Mouse (Mus musculus): ENCODE results near the gene Gabre. TPM values are rescaled to one million over a fixed set of nuclear protein-coding genes. Genes with fewer than 3 reads are reported as not detected.

Gene Gabre
- polyA plus RNA-seq (2015; fragmentation: Nextera tagmentation; extraction: Ambion mirVana) = 1.1 and 1.2 TPM in 2 replicates

- 14% methylated on average over 32 of the region's 36 CpGs for WGBS
- no peak within 1 kb of the TSS for H3K27ac ChIP-seq (ENCODE audit: low read length)
- H3K4me3 ChIP-seq (ENCODE audit: low read length) = peak within 1 kb of the TSS; percentile 56
- no peaks in the 10 kb centered on the region for H3K27me3 ChIP-seq (replicated peaks; ENCODE audit: control insufficient read depth, insufficient read depth, low read length)
- peak within 1 kb of the TSS; percentile 62 for H3K9ac ChIP-seq (ENCODE audit: low read depth, low read length)
- H3K36me3 ChIP-seq (ENCODE audit: control insufficient read depth, insufficient read depth, low read length) = no peaks in the 10 kb centered on the region
- peak within 1 kb of the TSS; percentile 76 for H3K4me2 ChIP-seq (ENCODE audit: low read depth, low read length)
- H3K9me3 ChIP-seq (ENCODE audit: control insufficient read depth, low read length) = no peaks in the 10 kb centered on the region
- peak; percentile 93 for ATAC-seq
- H3K4me1 ChIP-seq (ENCODE audit: control insufficient read depth, insufficient read depth, low read length) = no peaks in the 10 kb centered on the region
Observed at GRCm38 (mm10) chrX:72274659-72275371, at the start of gene Gabre. Gene Gabre (minus strand): TSS chrX:72274803.

- no peaks in the 10 kb centered on the region for H3K9me3 ChIP-seq (ENCODE audit: control insufficient read depth, low read length)
Observed at GRCm38 (mm10) chrX:72297812-72298211, 23.2 kb upstream of the Gabre start.

GRCm38 (mm10) chrX:72275372-72275663, 715 bp upstream of the Gabre start:
- Histone ChIP-seq H3K27ac (ENCODE audit: low read length) (no peak overlapping the region), H3K4me3 (ENCODE audit: low read length) (peak overlapping the region; percentile 56; the same call in 1 of the 2 replicates), H3K4me1 (ENCODE audit: control insufficient read depth, insufficient read depth, low read length) (no peaks in the 10 kb centered on the region), H3K4me2 (ENCODE audit: low read depth, low read length) (peak overlapping the region; percentile 76; the same call in 1 of the 2 replicates), H3K9me3 (ENCODE audit: control insufficient read depth, low read length) (no peaks in the 10 kb centered on the region), H3K9ac (ENCODE audit: low read depth, low read length) (no peak overlapping the region), H3K36me3 (ENCODE audit: control insufficient read depth, insufficient read depth, low read length) (no peaks in the 10 kb centered on the region), H3K27me3 (replicated peaks; ENCODE audit: control insufficient read depth, insufficient read depth, low read length) (no peaks in the 10 kb centered on the region)
- WGBS = 95% methylated on average over 1 of the region's 1 CpGs
- no peak; the same call in 1 of the 2 replicates for ATAC-seq

More at GRCm38 (mm10) chrX:72297812-72298211, 23.2 kb upstream of the Gabre start:
- ATAC-seq = no peak
- no peaks in the 10 kb centered on the region for H3K36me3 ChIP-seq (ENCODE audit: control insufficient read depth, insufficient read depth, low read length)
- H3K9ac ChIP-seq (ENCODE audit: low read depth, low read length) = no peak overlapping the region
- no peak overlapping the region for H3K4me3 ChIP-seq (ENCODE audit: low read length)
- H3K4me2 ChIP-seq (ENCODE audit: low read depth, low read length) = no peak overlapping the region
- no peaks in the 10 kb centered on the region for H3K27me3 ChIP-seq (replicated peaks; ENCODE audit: control insufficient read depth, insufficient read depth, low read length)
- H3K4me1 ChIP-seq (ENCODE audit: control insufficient read depth, insufficient read depth, low read length) = no peaks in the 10 kb centered on the region
- H3K27ac ChIP-seq (ENCODE audit: low read length) = no peak overlapping the region
- 79% methylated on average over 2 of the region's 2 CpGs for WGBS

GRCm38 (mm10) chrX:72273966-72274658, 491 bp downstream of the Gabre start:
- H3K4me1 ChIP-seq (ENCODE audit: control insufficient read depth, insufficient read depth, low read length) = no peaks in the 10 kb centered on the region
- peak overlapping the region; percentile 76 for H3K4me2 ChIP-seq (ENCODE audit: low read depth, low read length)
- H3K27me3 ChIP-seq (replicated peaks; ENCODE audit: control insufficient read depth, insufficient read depth, low read length) = no peaks in the 10 kb centered on the region
- no peak overlapping the region for H3K27ac ChIP-seq (ENCODE audit: low read length)
- no peaks in the 10 kb centered on the region for H3K36me3 ChIP-seq (ENCODE audit: control insufficient read depth, insufficient read depth, low read length)
- H3K4me3 ChIP-seq (ENCODE audit: low read length) = peak overlapping the region; percentile 56
- H3K9ac ChIP-seq (ENCODE audit: low read depth, low read length) = peak overlapping the region; percentile 62
- ATAC-seq = peak; percentile 78
- WGBS = 27% methylated on average over 26 of the region's 27 CpGs
- H3K9me3 ChIP-seq (ENCODE audit: control insufficient read depth, low read length) = no peaks in the 10 kb centered on the region

GRCm38 (mm10) chrX:72270637-72271036, 4.0 kb downstream of the Gabre start:
- WGBS = 85% methylated on average over 11 of the region's 11 CpGs
- Histone ChIP-seq H3K4me1 (ENCODE audit: control insufficient read depth, insufficient read depth, low read length) (no peaks in the 10 kb centered on the region), H3K36me3 (ENCODE audit: control insufficient read depth, insufficient read depth, low read length) (no peaks in the 10 kb centered on the region), H3K27me3 (replicated peaks; ENCODE audit: control insufficient read depth, insufficient read depth, low read length) (no peaks in the 10 kb centered on the region), H3K4me2 (ENCODE audit: low read depth, low read length) (no peak overlapping the region), H3K9ac (ENCODE audit: low read depth, low read length) (no peak overlapping the region), H3K27ac (ENCODE audit: low read length) (no peak overlapping the region), H3K4me3 (ENCODE audit: low read length) (no peak overlapping the region), H3K9me3 (ENCODE audit: control insufficient read depth, low read length) (no peaks in the 10 kb centered on the region)
- ATAC-seq = no peak

- H3K9me3 ChIP-seq (ENCODE audit: control insufficient read depth, low read length) = no peaks in the 10 kb centered on the region
- WGBS = 79% methylated on average over 2 of the region's 2 CpGs
- H3K9ac ChIP-seq (ENCODE audit: low read depth, low read length) = no peak within 1 kb of the TSS
- H3K27ac ChIP-seq (ENCODE audit: low read length) = no peak within 1 kb of the TSS
- no peaks in the 10 kb centered on the region for H3K27me3 ChIP-seq (replicated peaks; ENCODE audit: control insufficient read depth, insufficient read depth, low read length)
- no peak within 1 kb of the TSS for H3K4me3 ChIP-seq (ENCODE audit: low read length)
- H3K4me2 ChIP-seq (ENCODE audit: low read depth, low read length) = no peak within 1 kb of the TSS
- no peaks in the 10 kb centered on the region for H3K4me1 ChIP-seq (ENCODE audit: control insufficient read depth, insufficient read depth, low read length)
- no peaks in the 10 kb centered on the region for H3K36me3 ChIP-seq (ENCODE audit: control insufficient read depth, insufficient read depth, low read length)
- no peak for ATAC-seq
Observed at GRCm38 (mm10) chrX:72221717-72222116, 52.9 kb downstream of the Gabre start, which contains the start of gene Magea4. Gene Magea4 (plus strand): TSS chrX:72222017.

MicroRNAs within 50 kb of the gene (microRNA counts, 519-probe panel; counts per million panel counts)
- microRNA mmu-miR-224 (1,898 counts per million, percentile 37 among the panel's probes with 10 or more counts), microRNA mmu-miR-452 (333 counts per million, percentile 0 among the panel's probes with 10 or more counts)

Small RNAs within 50 kb of the gene (microRNA-seq; reads per million reads assigned to microRNA genes)
- gene Mir224 (272 reads per million, percentile 61 among the genes with 10 or more reads in this experiment), gene Mir452 (35.5 reads per million, percentile 36 among the genes with 10 or more reads in this experiment)

Other genes starting within 250 kb of the Gabre start
- not detected in 2 replicates for gene Magea4, start 52.8 kb downstream of the Gabre start, polyA plus RNA-seq (2015; fragmentation: Nextera tagmentation; extraction: Ambion mirVana)
- gene Magea10, start 112.1 kb upstream of the Gabre start, polyA plus RNA-seq (2015; fragmentation: Nextera tagmentation; extraction: Ambion mirVana) = not detected in 2 replicates

Measured in intestine, embryonic 16.5 days (tissue).